Mouse (Mus musculus): ENCODE results near the gene Tmcc3. TPM values are rescaled to one million over a fixed set of nuclear protein-coding genes. Genes with fewer than 3 reads are reported as not detected.

Gene Tmcc3
- polyA plus RNA-seq, 1 experiment from 2014 or later, result 12.9 TPM

DNA sequence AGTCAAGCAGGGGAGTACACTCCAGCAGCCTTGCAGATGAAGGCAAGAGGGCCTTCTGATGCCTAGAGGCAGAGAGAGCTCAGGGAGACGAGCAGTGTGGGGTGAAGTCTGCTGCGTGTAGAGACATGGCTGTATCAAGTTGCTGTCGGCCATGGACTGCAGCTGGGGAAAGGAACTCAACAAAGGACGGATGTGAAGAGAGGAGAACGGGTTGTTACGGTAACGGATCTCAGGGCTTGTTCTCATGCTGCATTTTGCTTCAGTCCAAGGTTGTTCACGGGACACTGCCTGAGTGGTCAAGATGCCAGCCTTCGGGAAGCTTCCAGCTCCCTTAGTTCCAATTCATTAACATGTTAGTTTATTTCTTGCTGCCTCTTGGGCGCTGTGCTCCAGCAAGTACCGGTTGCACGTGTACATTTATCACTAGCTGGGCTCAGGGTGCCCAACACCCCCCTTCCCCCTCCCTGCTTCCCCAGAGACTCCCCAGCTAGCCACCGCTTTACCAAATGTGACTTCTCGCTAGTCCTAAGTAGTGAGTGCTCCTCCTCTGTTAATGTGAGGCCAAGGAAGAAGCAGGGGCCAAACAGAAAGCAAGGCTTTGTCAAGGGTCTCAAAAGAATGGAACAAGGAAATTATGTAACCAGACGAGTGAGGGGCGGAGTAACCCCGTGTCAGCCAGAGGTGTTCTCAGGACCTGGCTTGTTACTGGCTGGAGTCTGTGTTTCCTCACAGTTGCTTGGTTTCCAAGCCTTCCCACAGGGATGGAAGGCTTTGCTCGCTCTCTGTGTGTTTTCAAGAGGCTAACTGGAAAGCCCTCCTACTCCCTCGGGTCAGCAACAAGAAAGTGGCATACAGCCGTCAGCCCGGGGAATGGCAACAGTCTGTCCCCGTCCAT, 104.4 kb downstream of the Tmcc3 start:
- H3K27ac ChIP-seq (ENCODE audit: low read length), result no peak overlapping the region; the same call in 1 of the 2 replicates
- H3K9me3 ChIP-seq (replicated peaks; ENCODE audit: control insufficient read depth, low read length), result no peaks in the 10 kb centered on the region
- H3K36me3 ChIP-seq (ENCODE audit: control insufficient read depth, insufficient read depth, low read length), result no peaks in the 10 kb centered on the region
- no peaks in the 10 kb centered on the region for H3K27me3 ChIP-seq (ENCODE audit: control insufficient read depth, insufficient read depth, low read length)
- peak overlapping the region; percentile 16; the same call in 1 of the 2 replicates for H3K4me2 ChIP-seq (ENCODE audit: low read depth, low read length)
- H3K9ac ChIP-seq (ENCODE audit: low read length), result peak overlapping the region; percentile 11; the same call in 1 of the 2 replicates
- H3K4me3 ChIP-seq (replicated peaks; ENCODE audit: low read length), result no peak overlapping the region
- ATAC-seq (ENCODE audit: insufficient read depth, low FRiP score), result no peak
- 33% methylated on average over 22 of the region's 22 CpGs for WGBS
- peaks cover 20% of the 10 kb centered on the region for H3K4me1 ChIP-seq (ENCODE audit: control insufficient read depth, insufficient read depth, low read length)

GRCm38 (mm10) chr10:94417643-94418042, 105.9 kb downstream of the Tmcc3 start:
- Histone ChIP-seq H3K9ac (ENCODE audit: low read length) (no peak overlapping the region), H3K27ac (ENCODE audit: low read length) (no peak overlapping the region), H3K4me2 (ENCODE audit: low read depth, low read length) (no peak overlapping the region), H3K9me3 (replicated peaks; ENCODE audit: control insufficient read depth, low read length) (no peaks in the 10 kb centered on the region), H3K4me1 (ENCODE audit: control insufficient read depth, insufficient read depth, low read length) (peaks cover 20% of the 10 kb centered on the region), H3K4me3 (replicated peaks; ENCODE audit: low read length) (no peak overlapping the region), H3K36me3 (ENCODE audit: control insufficient read depth, insufficient read depth, low read length) (no peaks in the 10 kb centered on the region), H3K27me3 (ENCODE audit: control insufficient read depth, insufficient read depth, low read length) (no peaks in the 10 kb centered on the region)
- ATAC-seq (ENCODE audit: insufficient read depth, low FRiP score), result no peak
- 58% methylated on average over 4 of the region's 4 CpGs for WGBS

DNA sequence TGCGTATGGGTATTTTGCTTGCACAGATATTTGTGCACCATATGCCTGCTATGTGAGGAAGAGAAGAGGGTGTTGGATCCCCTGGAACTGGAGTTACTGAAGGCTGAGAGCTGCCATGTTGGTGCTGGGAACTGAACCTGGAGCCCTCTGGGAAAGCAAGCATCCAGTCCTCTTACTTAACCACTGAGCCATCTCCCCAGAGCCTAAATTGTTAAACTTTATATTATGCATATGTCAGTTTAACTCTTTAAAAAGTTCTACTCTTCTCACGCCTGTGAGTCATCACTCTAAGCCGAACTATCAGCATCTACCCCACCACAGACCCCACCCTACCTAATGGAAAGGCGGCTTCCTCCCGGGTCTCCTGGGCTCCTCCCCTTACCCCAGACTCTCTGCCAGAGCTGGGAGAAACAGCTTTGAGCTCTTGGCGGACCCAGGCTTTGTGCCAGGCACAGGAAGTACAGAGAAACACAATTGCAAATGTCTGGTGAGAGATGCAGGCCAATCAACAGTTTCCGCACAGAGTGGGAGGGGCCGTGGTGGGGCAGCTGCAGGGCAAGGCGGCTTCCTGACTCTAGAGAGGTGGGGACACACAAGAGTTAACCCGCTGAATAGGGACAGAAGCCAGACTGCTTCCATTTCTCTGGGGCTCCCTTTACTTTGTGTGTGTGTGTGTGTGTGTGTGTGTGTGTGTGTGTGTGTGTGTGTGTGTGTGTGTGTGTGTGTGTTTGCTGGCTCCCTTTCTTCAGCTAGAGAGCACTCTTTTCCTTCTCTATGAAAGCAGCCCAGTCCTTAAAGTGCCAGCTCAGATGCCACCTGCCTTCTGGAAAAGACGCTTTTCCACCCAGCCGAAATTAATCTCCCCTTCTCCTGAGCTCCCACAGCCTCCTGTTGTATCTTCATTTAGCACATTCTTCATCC, 114.5 kb downstream of the Tmcc3 start:
- H3K36me3 ChIP-seq (ENCODE audit: control insufficient read depth, insufficient read depth, low read length), result no peaks in the 10 kb centered on the region
- WGBS, result 33% methylated on average over 12 of the region's 12 CpGs
- peak overlapping the region; percentile 2; the same call in 1 of the 2 replicates for H3K27ac ChIP-seq (ENCODE audit: low read length)
- no peaks in the 10 kb centered on the region for H3K9me3 ChIP-seq (replicated peaks; ENCODE audit: control insufficient read depth, low read length)
- H3K4me2 ChIP-seq (ENCODE audit: low read depth, low read length), result 0 out of 2 replicates have a peak overlapping the region, but pooled peaks have one; percentile 2
- no peak overlapping the region for H3K9ac ChIP-seq (ENCODE audit: low read length)
- peak; percentile 81 for ATAC-seq (ENCODE audit: insufficient read depth, low FRiP score)
- H3K4me1 ChIP-seq (ENCODE audit: control insufficient read depth, insufficient read depth, low read length), result no peaks in the 10 kb centered on the region
- no peaks in the 10 kb centered on the region for H3K27me3 ChIP-seq (ENCODE audit: control insufficient read depth, insufficient read depth, low read length)
- no peak overlapping the region for H3K4me3 ChIP-seq (replicated peaks; ENCODE audit: low read length)

GRCm38 (mm10) chr10:94426921-94427270, 115.1 kb downstream of the Tmcc3 start:
- WGBS, result 70% methylated on average over 15 of the region's 15 CpGs
- no peak overlapping the region for H3K27ac ChIP-seq (ENCODE audit: low read length)
- H3K36me3 ChIP-seq (ENCODE audit: control insufficient read depth, insufficient read depth, low read length), result no peaks in the 10 kb centered on the region
- H3K4me1 ChIP-seq (ENCODE audit: control insufficient read depth, insufficient read depth, low read length), result no peaks in the 10 kb centered on the region
- no peaks in the 10 kb centered on the region for H3K9me3 ChIP-seq (replicated peaks; ENCODE audit: control insufficient read depth, low read length)
- no peak overlapping the region for H3K4me3 ChIP-seq (replicated peaks; ENCODE audit: low read length)
- no peak overlapping the region for H3K9ac ChIP-seq (ENCODE audit: low read length)
- no peak overlapping the region for H3K4me2 ChIP-seq (ENCODE audit: low read depth, low read length)
- no peaks in the 10 kb centered on the region for H3K27me3 ChIP-seq (ENCODE audit: control insufficient read depth, insufficient read depth, low read length)
- no peak for ATAC-seq (ENCODE audit: insufficient read depth, low FRiP score)

- Histone ChIP-seq H3K36me3 (ENCODE audit: control insufficient read depth, insufficient read depth, low read length) (no peaks in the 10 kb centered on the region), H3K27me3 (ENCODE audit: control insufficient read depth, insufficient read depth, low read length) (no peaks in the 10 kb centered on the region), H3K27ac (ENCODE audit: low read length) (no peak overlapping the region), H3K4me3 (replicated peaks; ENCODE audit: low read length) (no peak overlapping the region), H3K4me2 (ENCODE audit: low read depth, low read length) (no peak overlapping the region), H3K9ac (ENCODE audit: low read length) (no peak overlapping the region), H3K9me3 (replicated peaks; ENCODE audit: control insufficient read depth, low read length) (no peaks in the 10 kb centered on the region), H3K4me1 (ENCODE audit: control insufficient read depth, insufficient read depth, low read length) (no peaks in the 10 kb centered on the region)
- WGBS, result 72% methylated on average over 12 of the region's 12 CpGs
- ATAC-seq (ENCODE audit: insufficient read depth, low FRiP score), result no peak
Measured at GRCm38 (mm10) chr10:94428186-94428942, 116.6 kb downstream of the Tmcc3 start.

DNA sequence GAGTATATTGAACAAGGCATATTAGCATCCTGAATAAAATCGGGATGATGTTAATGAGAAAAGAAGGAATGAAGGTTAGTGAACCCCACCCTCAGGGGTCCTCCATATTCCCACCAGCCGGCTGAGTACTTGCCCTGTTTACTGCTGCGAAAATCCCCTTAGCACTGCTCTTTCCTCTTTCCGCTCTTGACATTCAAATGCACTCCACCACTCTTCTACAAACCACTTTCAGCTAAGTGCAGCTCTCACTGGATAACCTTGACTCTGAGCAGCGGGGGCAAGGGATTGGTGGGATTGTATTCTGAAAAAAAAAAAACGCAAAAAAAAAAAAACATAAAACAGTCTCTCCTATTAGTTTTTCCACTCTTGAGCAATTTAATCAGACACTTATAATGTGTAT, 118.8 kb downstream of the Tmcc3 start:
- no peaks in the 10 kb centered on the region for H3K9me3 ChIP-seq (replicated peaks; ENCODE audit: control insufficient read depth, low read length)
- 79% methylated on average over 6 of the region's 6 CpGs for WGBS
- H3K27ac ChIP-seq (ENCODE audit: low read length), result no peak overlapping the region
- no peak overlapping the region for H3K4me2 ChIP-seq (ENCODE audit: low read depth, low read length)
- H3K4me1 ChIP-seq (ENCODE audit: control insufficient read depth, insufficient read depth, low read length), result no peaks in the 10 kb centered on the region
- H3K4me3 ChIP-seq (replicated peaks; ENCODE audit: low read length), result no peak overlapping the region
- no peak for ATAC-seq (ENCODE audit: insufficient read depth, low FRiP score)
- H3K36me3 ChIP-seq (ENCODE audit: control insufficient read depth, insufficient read depth, low read length), result no peaks in the 10 kb centered on the region
- H3K9ac ChIP-seq (ENCODE audit: low read length), result no peak overlapping the region
- no peaks in the 10 kb centered on the region for H3K27me3 ChIP-seq (ENCODE audit: control insufficient read depth, insufficient read depth, low read length)

- ATAC-seq (ENCODE audit: insufficient read depth, low FRiP score), result no peak
- Histone ChIP-seq H3K4me1 (ENCODE audit: control insufficient read depth, insufficient read depth, low read length) (no peaks in the 10 kb centered on the region), H3K9ac (ENCODE audit: low read length) (no peak overlapping the region), H3K9me3 (replicated peaks; ENCODE audit: control insufficient read depth, low read length) (no peaks in the 10 kb centered on the region), H3K4me3 (replicated peaks; ENCODE audit: low read length) (no peak overlapping the region), H3K27me3 (ENCODE audit: control insufficient read depth, insufficient read depth, low read length) (no peaks in the 10 kb centered on the region), H3K27ac (ENCODE audit: low read length) (no peak overlapping the region), H3K36me3 (ENCODE audit: control insufficient read depth, insufficient read depth, low read length) (no peaks in the 10 kb centered on the region), H3K4me2 (ENCODE audit: low read depth, low read length) (no peak overlapping the region)
- WGBS, result 57% methylated on average over 5 of the region's 5 CpGs
Measured at GRCm38 (mm10) chr10:94432933-94433332, 121.2 kb downstream of the Tmcc3 start.

GRCm38 (mm10) chr10:94433901-94434300, 122.2 kb downstream of the Tmcc3 start:
- no peak for ATAC-seq (ENCODE audit: insufficient read depth, low FRiP score)
- Histone ChIP-seq H3K27ac (ENCODE audit: low read length) (no peak overlapping the region), H3K4me1 (ENCODE audit: control insufficient read depth, insufficient read depth, low read length) (no peaks in the 10 kb centered on the region), H3K9ac (ENCODE audit: low read length) (no peak overlapping the region), H3K36me3 (ENCODE audit: control insufficient read depth, insufficient read depth, low read length) (no peaks in the 10 kb centered on the region), H3K4me2 (ENCODE audit: low read depth, low read length) (no peak overlapping the region), H3K27me3 (ENCODE audit: control insufficient read depth, insufficient read depth, low read length) (no peaks in the 10 kb centered on the region), H3K9me3 (replicated peaks; ENCODE audit: control insufficient read depth, low read length) (no peaks in the 10 kb centered on the region), H3K4me3 (replicated peaks; ENCODE audit: low read length) (no peak overlapping the region)
- 35% methylated on average over 7 of the region's 7 CpGs for WGBS

Measured in stomach, embryonic 16.5 days (tissue).